Mouse (Mus musculus) stomach, postnatal 0 days (tissue): ENCODE measurements around the gene Glrx.

Experiments
- CTCF ChIP-seq: IDR thresholded peaks from 2 replicates; pipeline ENCODE4 v1.5.1; 2016; ENCODE audit warnings: antibody characterized with exemption, low read depth, mild to moderate bottlenecking, moderate library complexity
- EP300 ChIP-seq: optimal IDR thresholded peaks from 2 replicates; pipeline ENCODE3; 2016; ENCODE audit warnings: antibody characterized with exemption

- peak; percentile 100 for TF ChIP-seq CTCF
- TF ChIP-seq EP300, result no peak
These were observed 42.1 kb upstream of the Glrx start for GRCm38 (mm10) chr13:75797369-75798141.
